Mouse (Mus musculus) stomach, embryonic 14.5 days (tissue): ENCODE data around the gene Ubr2. TPM values are rescaled to one million over a fixed set of nuclear protein-coding genes. Genes with fewer than 3 reads are reported as not detected.

Source experiments
- ATAC-seq: fragments of 200-750 bp; cut with Nextera tagmentation; 2 replicates; pipeline ENCODE4 v1.8.0; 2017; ENCODE audit warnings: low read depth, moderate TSS enrichment; ENCODE audit not compliant: insufficient number of reproducible peaks, insufficient read depth, low FRiP score
- H3K27ac ChIP-seq: fragments of 300-500 bp; sonication (generic); 2 replicates; pipeline ENCODE4 v1.5.1; 2014; ENCODE audit warnings: mild to moderate bottlenecking, low read length, moderate library complexity, mixed read lengths
- H3K27me3 ChIP-seq: fragments of 300-500 bp; sonication (generic); 2 replicates; pipeline ENCODE4 v1.6.1; 2014; ENCODE audit warnings: low read length, control low read depth, mixed read lengths; ENCODE audit not compliant: control insufficient read depth, insufficient read depth
- H3K36me3 ChIP-seq: fragments of 300-500 bp; sonication (generic); 2 replicates; pipeline ENCODE4 v1.6.1; 2014; ENCODE audit warnings: mild to moderate bottlenecking, control low read depth, low read length, moderate library complexity, mixed read lengths; ENCODE audit not compliant: control insufficient read depth, insufficient read depth
- H3K4me1 ChIP-seq: fragments of 300-500 bp; sonication (generic); 2 replicates; pipeline ENCODE4 v1.6.1; 2014; ENCODE audit warnings: low read length, control low read depth, mixed read lengths; ENCODE audit not compliant: control insufficient read depth, insufficient read depth
- H3K4me2 ChIP-seq: fragments of 300-500 bp; sonication (generic); replicated peaks from 2 replicates; pipeline ENCODE4 v1.6.1; 2014; ENCODE audit warnings: low read depth, low read length, control low read depth
- H3K4me3 ChIP-seq: fragments of 300-500 bp; sonication (generic); 2 replicates; pipeline ENCODE4 v1.5.1; 2014; ENCODE audit warnings: low read depth, low read length, control low read depth
- H3K9ac ChIP-seq: fragments of 300-500 bp; sonication (generic); replicated peaks from 2 replicates; pipeline ENCODE4 v1.6.1; 2014; ENCODE audit warnings: low read depth, mild to moderate bottlenecking, control low read depth, low read length, moderate library complexity, mixed read lengths
- H3K9me3 ChIP-seq: fragments of 300-500 bp; sonication (generic); 2 replicates; pipeline ENCODE4 v1.6.1; 2016; ENCODE audit warnings: low read depth, low read length, control low read depth; ENCODE audit not compliant: control insufficient read depth
- WGBS: fragments of 180-500 bp; shearing (Covaris S2); extraction: QIAGEN DNeasy Blood & Tissue Kit; methylation state at CpG from one replicate; pipeline ENCODE4 v1.1.7; 2014; 5-methylcytosine and 5-hydroxymethylcytosine counted together
- polyA plus RNA-seq: library from polyadenylated mRNA; unstranded; fragments of >200 nt; fragmentation: Nextera tagmentation; extraction: Ambion mirVana; gene quantifications from 2 replicates; pipeline ENCODE4 v1.2.1, GENCODE M21; 2014

Ubr2 gene
- polyA plus RNA-seq, 1 experiment from 2014 or later, result 23.3 TPM

- no peak for ATAC-seq
- H3K4me3 ChIP-seq, result peak overlapping the region; percentile 76
- no peaks in the 10 kb centered on the region for H3K27me3 ChIP-seq
- H3K4me1 ChIP-seq, result peaks cover 21% of the 10 kb centered on the region
- WGBS, result 36% methylated on average over 16 of the region's 16 CpGs
- H3K9me3 ChIP-seq, result no peaks in the 10 kb centered on the region
- H3K9ac ChIP-seq, result peak overlapping the region; percentile 60; the same call in 1 of the 2 replicates
- no peaks in the 10 kb centered on the region for H3K36me3 ChIP-seq
- peak overlapping the region; percentile 79 for H3K4me2 ChIP-seq
- peak overlapping the region; percentile 99; the same call in 1 of the 2 replicates for H3K27ac ChIP-seq
These were observed 121.7 kb downstream of the Ubr2 start for GRCm38 (mm10) chr17:46888511-46889212.

GRCm38 (mm10) chr17:46885910-46886643, 124.3 kb downstream of the Ubr2 start:
- H3K27me3 ChIP-seq, result no peaks in the 10 kb centered on the region
- no peak overlapping the region for H3K9ac ChIP-seq
- no peaks in the 10 kb centered on the region for H3K9me3 ChIP-seq
- 31% methylated on average over 17 of the region's 17 CpGs for WGBS
- H3K4me2 ChIP-seq, result no peak overlapping the region; the same call in 1 of the 2 replicates
- H3K4me3 ChIP-seq, result no peak overlapping the region
- ATAC-seq, result no peak
- H3K36me3 ChIP-seq, result no peaks in the 10 kb centered on the region
- H3K27ac ChIP-seq, result no peak overlapping the region; the same call in 1 of the 2 replicates
- peaks cover 6% of the 10 kb centered on the region for H3K4me1 ChIP-seq

GRCm38 (mm10) chr17:46885218-46885909, 125.0 kb downstream of the Ubr2 start:
- no peaks in the 10 kb centered on the region for H3K9me3 ChIP-seq
- H3K9ac ChIP-seq, result no peak overlapping the region
- WGBS, result 62% methylated on average over 11 of the region's 11 CpGs
- no peak overlapping the region for H3K4me3 ChIP-seq
- H3K4me1 ChIP-seq, result peaks cover 6% of the 10 kb centered on the region
- H3K4me2 ChIP-seq, result no peak overlapping the region
- no peak for ATAC-seq
- H3K27me3 ChIP-seq, result no peaks in the 10 kb centered on the region
- no peak overlapping the region for H3K27ac ChIP-seq
- no peaks in the 10 kb centered on the region for H3K36me3 ChIP-seq

GRCm38 (mm10) chr17:46884766-46885165, 125.6 kb downstream of the Ubr2 start:
- Histone ChIP-seq H3K27me3 (no peaks in the 10 kb centered on the region), H3K4me1 (peaks cover 11% of the 10 kb centered on the region), H3K9ac (no peak overlapping the region), H3K27ac (no peak overlapping the region), H3K4me2 (no peak overlapping the region), H3K36me3 (no peaks in the 10 kb centered on the region), H3K9me3 (no peaks in the 10 kb centered on the region), H3K4me3 (no peak overlapping the region)
- ATAC-seq, result no peak
- 92% methylated on average over 6 of the region's 6 CpGs for WGBS

GRCm38 (mm10) chr17:46883107-46883506, 127.2 kb downstream of the Ubr2 start:
- no peak overlapping the region for H3K4me3 ChIP-seq
- ATAC-seq, result peak; percentile 66
- no peak overlapping the region for H3K9ac ChIP-seq
- no peaks in the 10 kb centered on the region for H3K9me3 ChIP-seq
- H3K27me3 ChIP-seq, result no peaks in the 10 kb centered on the region
- 74% methylated on average over 9 of the region's 9 CpGs for WGBS
- no peaks in the 10 kb centered on the region for H3K36me3 ChIP-seq
- peaks cover 12% of the 10 kb centered on the region for H3K4me1 ChIP-seq
- no peak overlapping the region for H3K4me2 ChIP-seq
- peak overlapping the region; percentile 71 for H3K27ac ChIP-seq

- no peak for ATAC-seq
- Histone ChIP-seq H3K36me3 (no peaks in the 10 kb centered on the region), H3K27me3 (no peaks in the 10 kb centered on the region), H3K27ac (no peak overlapping the region), H3K4me1 (peaks cover 12% of the 10 kb centered on the region), H3K4me2 (no peak overlapping the region), H3K9ac (no peak overlapping the region), H3K9me3 (no peaks in the 10 kb centered on the region), H3K4me3 (no peak overlapping the region)
- 83% methylated on average over 6 of the region's 6 CpGs for WGBS
These were observed 128.6 kb downstream of the Ubr2 start for GRCm38 (mm10) chr17:46881728-46882127.

GRCm38 (mm10) chr17:46880322-46880721, 130.0 kb downstream of the Ubr2 start:
- WGBS, result 52% methylated on average over 2 of the region's 2 CpGs
- peak overlapping the region; percentile 22; the same call in 1 of the 2 replicates for H3K27ac ChIP-seq

GRCm38 (mm10) chr17:46879841-46880311, 130.5 kb downstream of the Ubr2 start:
- Histone ChIP-seq H3K9me3 (no peaks in the 10 kb centered on the region), H3K36me3 (no peaks in the 10 kb centered on the region), H3K4me1 (0 out of 2 replicates have a peak, but pooled peaks cover 6% of the 10 kb centered on the region), H3K27ac (peak overlapping the region; percentile 22; the same call in 1 of the 2 replicates), H3K9ac (no peak overlapping the region), H3K4me2 (no peak overlapping the region), H3K27me3 (no peaks in the 10 kb centered on the region), H3K4me3 (no peak overlapping the region)
- ATAC-seq, result no peak
- 22% methylated on average over 14 of the region's 14 CpGs for WGBS

More at GRCm38 (mm10) chr17:46880322-46880721, 130.0 kb downstream of the Ubr2 start:
- H3K4me1 ChIP-seq, result 0 out of 2 replicates have a peak, but pooled peaks cover 6% of the 10 kb centered on the region
- ATAC-seq, result no peak
- no peaks in the 10 kb centered on the region for H3K27me3 ChIP-seq
- no peaks in the 10 kb centered on the region for H3K9me3 ChIP-seq
- no peak overlapping the region for H3K4me2 ChIP-seq
- no peak overlapping the region for H3K4me3 ChIP-seq
- no peaks in the 10 kb centered on the region for H3K36me3 ChIP-seq
- no peak overlapping the region for H3K9ac ChIP-seq
